Mouse (Mus musculus) CH12.LX (cell line): ENCODE measurements at regions not wholly inside any gene's neighbourhood (a gene's known extent, or its start where the extent isn't known, plus 50 kb on each side); places are given as distances from the start of the nearest gene placed in this dataset.

ENCODE experiments used
- DNase-seq: peaks from one replicate; pipeline ENCODE4 v3.0.0-alpha.2; 2013; ENCODE audit errors: extremely low read depth
- H3K27ac ChIP-seq: 2 replicates; pipeline ENCODE4 v1.5.1; 2012; ENCODE audit warnings: low read depth, mild to moderate bottlenecking, control low read depth, moderate library complexity; ENCODE audit not compliant: insufficient read depth
- H3K27me3 ChIP-seq: replicated peaks from 2 replicates; pipeline ENCODE3; 2012; ENCODE audit warnings: inconsistent platforms
- H3K36me3 ChIP-seq, 2 experiments: replicated peaks in 1 of 2; 2 replicates each; pipeline versions ENCODE3 to v1.6.1; 2012; ENCODE audit warnings: inconsistent platforms in 1 of 2, low read length in 1 of 2, mild to moderate bottlenecking in 1 of 2, mixed read lengths in 1 of 2, moderate library complexity in 1 of 2; ENCODE audit not compliant: control insufficient read depth in 1 of 2, insufficient read depth in 1 of 2
- H3K4me1 ChIP-seq, 2 experiments: 2 replicates each; pipeline ENCODE4 v1.6.1; 2012; ENCODE audit warnings: inconsistent platforms in 1 of 2, moderate library complexity in 1 of 2; ENCODE audit not compliant: insufficient read depth in 2 of 2, control insufficient read depth in 1 of 2
- H3K4me2 ChIP-seq: 2 replicates; pipeline ENCODE4 v1.6.1; 2012; ENCODE audit warnings: low read depth, mild to moderate bottlenecking, control low read depth; ENCODE audit not compliant: poor library complexity, insufficient read depth, severe bottlenecking
- H3K4me3 ChIP-seq, 3 experiments: fragments of 150-350 bp in 1 of 3; sonication (generic) in 1 of 3; replicated peaks in 1 of 3; 2 replicates each; pipeline versions ENCODE3 to v1.5.1; 2011 to 2012; ENCODE audit warnings: low read depth in 2 of 3, low read length in 2 of 3, mild to moderate bottlenecking in 2 of 3, moderate library complexity in 2 of 3, control low read depth in 1 of 3, improper control_type of control experiment in 1 of 3, inconsistent platforms in 1 of 3, mixed read lengths in 1 of 3; ENCODE audit not compliant: poor library complexity in 1 of 3
- H3K79me2 ChIP-seq: replicated peaks from 2 replicates; pipeline ENCODE4 v1.6.1; 2012; ENCODE audit warnings: mild to moderate bottlenecking, moderate library complexity; ENCODE audit not compliant: control insufficient read depth, poor library complexity, insufficient read depth, severe bottlenecking; ENCODE audit errors: extremely low read depth
- H3K9ac ChIP-seq: 2 replicates; pipeline ENCODE4 v1.6.1; 2012; ENCODE audit warnings: low read depth, mild to moderate bottlenecking, control low read depth, moderate library complexity; ENCODE audit not compliant: insufficient read depth
- H3K9me3 ChIP-seq: replicated peaks from 2 replicates; pipeline ENCODE3; 2012; ENCODE audit warnings: low read length, inconsistent platforms, mixed read lengths
- BHLHE40 ChIP-seq: IDR thresholded peaks from 2 replicates; pipeline ENCODE4 v1.6.1; 2011; ENCODE audit warnings: mild to moderate bottlenecking, low read depth, low read length, improper control_type of control experiment
- CHD1 ChIP-seq: IDR thresholded peaks from 2 replicates; pipeline ENCODE4 v1.6.1; 2012; ENCODE audit warnings: low read depth, low read length, improper control_type of control experiment, inconsistent platforms
- CTCF ChIP-seq, 2 experiments: IDR thresholded peaks in 1 of 2; conservative IDR thresholded peaks in 1 of 2; 2 replicates each; pipeline ENCODE4 v1.5.1; 2011 to 2012; ENCODE audit warnings: low read depth in 2 of 2, low read length in 2 of 2, improper control_type of control experiment in 1 of 2, inconsistent platforms in 1 of 2, mild to moderate bottlenecking in 1 of 2, moderate library complexity in 1 of 2
- GABPA ChIP-seq: IDR thresholded peaks from 2 replicates; pipeline ENCODE4 v1.6.1; 2012; ENCODE audit warnings: low read depth, low read length, improper control_type of control experiment, inconsistent platforms; ENCODE audit not compliant: insufficient replicate concordance
- IRF4 ChIP-seq: IDR thresholded peaks from 2 replicates; pipeline ENCODE4 v1.6.1; 2014; ENCODE audit warnings: low read depth, mild to moderate bottlenecking, inconsistent platforms, low read length, improper control_type of control experiment
- JUN ChIP-seq: IDR thresholded peaks from 2 replicates; pipeline ENCODE4 v1.6.1; 2011; ENCODE audit warnings: low read depth, mild to moderate bottlenecking, low read length, improper control_type of control experiment, moderate library complexity; ENCODE audit not compliant: insufficient read depth
- JUND ChIP-seq: conservative IDR thresholded peaks from 2 replicates; pipeline ENCODE4 v1.6.1; 2011; ENCODE audit warnings: low read depth, low read length, improper control_type of control experiment
- KAT2A ChIP-seq: IDR thresholded peaks from 2 replicates; pipeline ENCODE4 v1.6.1; 2012; ENCODE audit warnings: low read length, improper control_type of control experiment, inconsistent platforms; ENCODE audit not compliant: insufficient replicate concordance
- MAZ ChIP-seq: IDR thresholded peaks from 2 replicates; pipeline ENCODE4 v1.6.1; 2012; ENCODE audit warnings: low read depth, mild to moderate bottlenecking, inconsistent platforms, low read length, improper control_type of control experiment, moderate library complexity
- MEF2A ChIP-seq: IDR thresholded peaks from 2 replicates; pipeline ENCODE4 v1.6.1; 2014; ENCODE audit warnings: low read depth, mild to moderate bottlenecking, inconsistent platforms, low read length, improper control_type of control experiment, borderline replicate concordance
- MYC ChIP-seq: IDR thresholded peaks from 2 replicates; pipeline ENCODE4 v1.6.1; 2011; ENCODE audit warnings: low read depth, mild to moderate bottlenecking, improper control_type of control experiment, low read length
- NELFE ChIP-seq: IDR thresholded peaks from 2 replicates; pipeline ENCODE4 v1.6.1; 2011; ENCODE audit warnings: low read depth, low read length, improper control_type of control experiment
- NRF1 ChIP-seq: IDR thresholded peaks from 2 replicates; pipeline ENCODE4 v1.6.1; 2014; ENCODE audit warnings: low read depth, mild to moderate bottlenecking, inconsistent platforms, low read length, improper control_type of control experiment, moderate library complexity
- PAX5 ChIP-seq: IDR thresholded peaks from 2 replicates; pipeline ENCODE4 v1.6.1; 2012; ENCODE audit warnings: low read length, inconsistent platforms, mixed read lengths
- POLR2A ChIP-seq: IDR thresholded peaks from 2 replicates; pipeline ENCODE4 v1.6.1; 2011; ENCODE audit warnings: low read depth, mild to moderate bottlenecking, improper control_type of control experiment, low read length
- POLR2AphosphoS2 ChIP-seq: IDR thresholded peaks from 2 replicates; pipeline ENCODE4 v1.6.1; 2011; ENCODE audit warnings: low read depth, low read length, improper control_type of control experiment
- RAD21 ChIP-seq: IDR thresholded peaks from 2 replicates; pipeline ENCODE4 v1.6.1; 2011; ENCODE audit warnings: low read depth, mild to moderate bottlenecking, low read length, improper control_type of control experiment, moderate library complexity
- RCOR1 ChIP-seq: conservative IDR thresholded peaks from 2 replicates; pipeline ENCODE4 v1.6.1; 2012; ENCODE audit warnings: low read depth, mild to moderate bottlenecking, inconsistent platforms, low read length, improper control_type of control experiment
- SIN3A ChIP-seq: IDR thresholded peaks from 2 replicates; pipeline ENCODE4 v1.6.1; 2012; ENCODE audit warnings: low read length, improper control_type of control experiment, inconsistent platforms
- SMC3 ChIP-seq: IDR thresholded peaks from 2 replicates; pipeline ENCODE4 v1.6.1; 2011; ENCODE audit warnings: low read depth, low read length, improper control_type of control experiment
- TCF12 ChIP-seq: IDR thresholded peaks from 2 replicates; pipeline ENCODE4 v1.6.1; 2014; ENCODE audit warnings: low read depth, mild to moderate bottlenecking, inconsistent platforms, low read length, improper control_type of control experiment
- ZKSCAN1 ChIP-seq: IDR thresholded peaks from 2 replicates; pipeline ENCODE4 v1.6.1; 2012; ENCODE audit warnings: low read depth, inconsistent platforms, low read length, improper control_type of control experiment, borderline replicate concordance
- ZNF384 ChIP-seq: IDR thresholded peaks from 2 replicates; pipeline ENCODE4 v1.6.1; 2012; ENCODE audit warnings: low read depth, low read length, improper control_type of control experiment, inconsistent platforms
- dilution Hi-C: fragments of 300-500 bp; cut with MboI; formaldehyde crosslinking; loops from 2 replicates; pipeline ENCODE4 v1.14.3; 2020; ENCODE audit warnings: low sequenced_read_pairs; ENCODE audit not compliant: extremely low pct_unique_long_range_greater_than_20kb, extremely low pct_ligation_motif_present
- in situ Hi-C: fragments of 300-500 bp; cut with MboI; formaldehyde crosslinking; loops from 3 replicates; pipeline ENCODE4 v1.14.3; 2019; ENCODE audit warnings: low sequenced_read_pairs, low pct_ligation_motif_present, low pct_unique_long_range_greater_than_20kb, mixed read lengths

GRCm38 (mm10) chr9:83726979-83727378 lies 79.1 kb downstream of the Elovl4 start:
- Histone ChIP-seq H3K4me3 (peak overlapping the region; percentile 28 to 42 (median 39)), H3K4me1 (peaks cover 6 to 24% of the 10 kb centered on the region in 2 experiments; a peak in 3 of 4 replicates), H3K79me2 (no peaks in the 10 kb centered on the region), H3K9me3 (no peaks in the 10 kb centered on the region), H3K9ac (no peak overlapping the region), H3K27ac (no peak overlapping the region), H3K27me3 (no peaks in the 10 kb centered on the region), H3K36me3 (no peaks in the 10 kb centered on the region), H3K4me2 (peak overlapping the region; percentile 85)
- DNase-seq = no peak
- 0 out of 2 replicates have a peak, but pooled peaks have one; percentile 26 for TF ChIP-seq SIN3A
- TF ChIP-seq CHD1 = no peak
- no peak for TF ChIP-seq NRF1
- no peak for TF ChIP-seq POLR2A
- TF ChIP-seq GABPA = no peak
- in situ Hi-C loops = no loop called here
- dilution Hi-C loops = no loop called here

GRCm38 (mm10) chr9:83726105-83726504 lies 80.0 kb downstream of the Elovl4 start:
- DNase-seq = no peak
- Histone ChIP-seq H3K79me2 (no peaks in the 10 kb centered on the region), H3K27me3 (no peaks in the 10 kb centered on the region), H3K4me2 (no peak overlapping the region), H3K4me1 (peaks cover 6 to 24% of the 10 kb centered on the region in 2 experiments; a peak in 3 of 4 replicates), H3K36me3 (no peaks in the 10 kb centered on the region), H3K4me3 (no peak overlapping the region), H3K9ac (no peak overlapping the region), H3K27ac (no peak overlapping the region), H3K9me3 (no peaks in the 10 kb centered on the region)
- in situ Hi-C loops (no loop called here), dilution Hi-C loops (no loop called here)
- TF ChIP-seq CTCF (conservative IDR thresholded peaks at IDR 0.05 in 1 of 2, IDR thresholded peaks at IDR 0.05 in 1 of 2; ENCODE audit: low read depth in 2 of 2, low read length in 2 of 2) (peak in 1 of 2 experiments; percentile 46; a peak in 2 of 4 replicates), JUN (no peak), RAD21 (peak; percentile 23)

GRCm38 (mm10) chr9:83725545-83725944 lies 80.5 kb downstream of the Elovl4 start:
- Histone ChIP-seq H3K4me2 (no peak overlapping the region), H3K9me3 (no peaks in the 10 kb centered on the region)
- in situ Hi-C loops = no loop called here

More at GRCm38 (mm10) chr9:83725545-83725944, 80.5 kb downstream of the Elovl4 start:
- no peak overlapping the region for H3K4me3 ChIP-seq
- H3K4me1 ChIP-seq = peaks cover 6 to 24% of the 10 kb centered on the region in 2 experiments; a peak in 3 of 4 replicates
- DNase-seq = no peak
- H3K79me2 ChIP-seq = no peaks in the 10 kb centered on the region
- no peaks in the 10 kb centered on the region for H3K27me3 ChIP-seq
- dilution Hi-C loops = no loop called here
- H3K9ac ChIP-seq = no peak overlapping the region
- no peak overlapping the region for H3K27ac ChIP-seq
- TF ChIP-seq GABPA (no peak), MAZ (no peak), RCOR1 (no peak), TCF12 (no peak), MEF2A (no peak), NRF1 (no peak), PAX5 (no peak), IRF4 (no peak), ZKSCAN1 (no peak), POLR2AphosphoS2 (no peak), BHLHE40 (no peak), SIN3A (no peak), JUND (no peak), SMC3 (no peak), NELFE (no peak), KAT2A (no peak), ZNF384 (no peak), MYC (no peak), RAD21 (no peak), CTCF (conservative IDR thresholded peaks at IDR 0.05 in 1 of 2, IDR thresholded peaks at IDR 0.05 in 1 of 2; ENCODE audit: low read depth in 2 of 2, low read length in 2 of 2) (no peak)
- no peaks in the 10 kb centered on the region for H3K36me3 ChIP-seq
